ENCODE assay signal across 10 mouse cellular contexts in the genomic region with DNA sequence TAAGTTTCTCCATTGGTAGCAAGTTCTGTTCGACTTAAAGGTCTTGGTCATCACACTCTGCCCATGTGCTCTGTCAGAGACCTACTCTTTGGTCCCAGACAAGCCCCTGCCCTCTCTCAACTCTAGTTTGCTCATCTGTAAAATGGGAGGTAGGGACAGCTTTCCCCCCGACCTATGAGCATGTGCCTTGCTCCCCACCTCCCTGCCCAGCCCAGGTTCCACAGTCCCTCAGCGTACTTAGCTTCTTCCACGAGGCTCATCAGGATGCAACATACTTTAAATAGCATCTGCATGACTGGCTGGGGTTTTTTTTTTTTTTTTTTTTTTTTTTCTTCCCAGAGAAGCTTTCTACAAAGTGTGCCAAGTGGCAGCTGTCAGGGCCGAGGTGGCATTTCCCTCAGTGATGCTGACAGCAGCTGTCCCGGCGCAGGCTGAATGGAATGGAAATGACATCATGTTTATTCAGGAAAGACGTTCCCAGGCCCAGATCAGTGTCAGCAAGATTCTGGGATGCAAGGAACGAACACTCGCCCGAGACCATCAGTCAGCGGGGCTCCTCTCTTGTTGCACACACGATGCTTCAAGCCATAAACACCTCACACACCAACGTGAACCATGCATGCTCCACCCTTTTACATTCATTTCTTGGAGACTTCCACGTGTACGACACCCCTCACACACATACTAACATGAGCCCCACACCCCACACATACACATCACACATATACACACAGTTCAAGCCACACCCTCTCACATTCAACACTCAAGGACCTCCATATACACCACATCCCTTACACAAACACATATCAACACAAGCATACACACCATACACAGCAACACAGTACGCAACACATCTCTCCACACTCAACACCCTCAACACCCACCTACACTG. TPM values are rescaled to one million over a fixed set of nuclear protein-coding genes. Genes with fewer than 3 reads are reported as not detected.
DNase-seq lines count a peak whose midpoint lies in the region; ATAC-seq lines count a peak whose summit lies in the region.
"Had no signal": no experiment of that assay in that cellular context is flagged by ENCODE, and none has a peak within 500 bp of the region (broad histone marks: within the 10 kb centered on the region; RNA-seq: fewer than 3 reads in every experiment).

No protein-coding gene starts in this region.

- intact Hi-C loops in left cerebral cortex, postnatal 36 days (cut with DNase I): no loop called here

- no peaks in the 10 kb centered on the region for H3K27me3 ChIP-seq in forebrain, embryonic 16.5 days (replicated peaks; ENCODE audit: control insufficient read depth, insufficient read depth, low read length)
- no peaks in the 10 kb centered on the region for H3K27me3 ChIP-seq in liver, embryonic 11.5 days (replicated peaks; ENCODE audit: control insufficient read depth, insufficient read depth, low read length)
- H3K27me3 ChIP-seq: intestine, embryonic 15.5 days had no signal

- peak; percentile 90 for ATAC-seq in forebrain, embryonic 16.5 days
- no peak; the same call in 1 of the 2 replicates for ATAC-seq in liver, embryonic 11.5 days (replicated peaks; ENCODE audit: low FRiP score)
- ATAC-seq in inflammation-experienced regulatory T-cells, adult 6 months: no peak
- ATAC-seq: intestine, embryonic 15.5 days had no signal

- no peaks in the 10 kb centered on the region for H3K36me3 ChIP-seq in forebrain, embryonic 16.5 days (ENCODE audit: control insufficient read depth, insufficient read depth)
- H3K36me3 ChIP-seq in liver, embryonic 11.5 days (ENCODE audit: control insufficient read depth, insufficient read depth, low read length): no peaks in the 10 kb centered on the region
- H3K36me3 ChIP-seq: intestine, embryonic 15.5 days had no signal

- 35% methylated on average over 17 of the region's 17 CpGs for WGBS in forebrain, embryonic 16.5 days
- 66% methylated on average over 17 of the region's 17 CpGs for WGBS in liver, embryonic 11.5 days

- no peak overlapping the region for H3K4me3 ChIP-seq in forebrain, embryonic 16.5 days (replicated peaks; ENCODE audit: low read length)
- no peak overlapping the region for H3K4me3 ChIP-seq in liver, embryonic 11.5 days (ENCODE audit: low read depth, low read length)
- H3K4me3 ChIP-seq: intestine, embryonic 15.5 days had no signal

- 0 out of 2 replicates have a peak overlapping the region, but pooled peaks have one; percentile 22 for H3K27ac ChIP-seq in forebrain, embryonic 16.5 days (ENCODE audit: low read length)
- H3K27ac ChIP-seq in liver, embryonic 11.5 days (ENCODE audit: low read depth, low read length): no peak overlapping the region
- H3K27ac ChIP-seq: intestine, embryonic 15.5 days; liver, embryonic 14.5 days had no signal

- H3K9me3 ChIP-seq in forebrain, embryonic 16.5 days (ENCODE audit: control insufficient read depth, low read length): no peaks in the 10 kb centered on the region
- H3K9me3 ChIP-seq in liver, embryonic 11.5 days (ENCODE audit: control insufficient read depth, low read length): no peaks in the 10 kb centered on the region
- H3K9me3 ChIP-seq: intestine, embryonic 15.5 days had no signal

- H3K9ac ChIP-seq in forebrain, embryonic 16.5 days (replicated peaks; ENCODE audit: low read depth, low read length): no peak overlapping the region
- no peak overlapping the region for H3K9ac ChIP-seq in liver, embryonic 11.5 days (ENCODE audit: low read depth, low read length)
- H3K9ac ChIP-seq: intestine, embryonic 15.5 days; liver, embryonic 14.5 days had no signal

- peaks cover 8% of the 10 kb centered on the region for H3K4me1 ChIP-seq in forebrain, embryonic 16.5 days (replicated peaks; ENCODE audit: control insufficient read depth, insufficient read depth, low read length)
- no peaks in the 10 kb centered on the region for H3K4me1 ChIP-seq in liver, embryonic 11.5 days (replicated peaks; ENCODE audit: control insufficient read depth, insufficient read depth, low read length)
- H3K4me1 ChIP-seq: intestine, embryonic 15.5 days had no signal

- H3K4me2 ChIP-seq in forebrain, embryonic 16.5 days (ENCODE audit: low read length): no peak overlapping the region
- no peak overlapping the region for H3K4me2 ChIP-seq in liver, embryonic 11.5 days
- H3K4me2 ChIP-seq: intestine, embryonic 15.5 days had no signal

- peak; percentile 34 to 51 for DNase-seq in left cerebral cortex, adult 18-20 months (ENCODE audit: low spot score in 2 of 2)
- no peak for DNase-seq in left cerebral cortex, adult 11 months (ENCODE audit: low spot score)
- DNase-seq in left cerebral cortex, postnatal 36 days (ENCODE audit: low spot score in 2 of 2): peak; percentile 37 to 47
- DNase-seq in right cerebral cortex, postnatal 14 days: peak; percentile 60
- DNase-seq in kidney, adult 9 months: no peak
- no peak for DNase-seq in liver, embryonic 11.5 days (ENCODE audit: low spot score)

RNA-seq across cellular contexts. Expression of a gene that starts 56.1 kb away (rescaled TPM):
- 10 to 100 TPM; 82.2 to 89.2 TPM for total RNA-seq in left cerebral cortex, adult 18-20 months (2021)
- polyA plus RNA-seq in forebrain, embryonic 16.5 days (2015; fragmentation: Nextera tagmentation; extraction: Ambion mirVana): 69.7 and 90.4 TPM in 2 replicates
- 10 to 100 TPM; 76.7 to 79.0 TPM for total RNA-seq in left cerebral cortex, postnatal 36 days (2021)
- 10.5 and 11.0 TPM in 2 replicates for polyA plus RNA-seq in liver, embryonic 11.5 days (2014; fragmentation: Nextera tagmentation; extraction: Ambion mirVana)
- polyA plus RNA-seq in inflammation-experienced regulatory T-cells, adult 6 months (2017; shearing (Covaris generic)): under 1 TPM in 1 of 3 experiments, not detected in 2; 0.13 TPM

Comparison
In these comparisons a context has a peak if more than half of its experiments do, and no peak if none do; other contexts are left out.
1. DNase-seq: peak in left cerebral cortex, adult 18-20 months (2 of 2), left cerebral cortex, postnatal 36 days (2 of 2) and right cerebral cortex, postnatal 14 days (single experiment); none in left cerebral cortex, adult 11 months (single experiment), kidney, adult 9 months (single experiment) and liver, embryonic 11.5 days (single experiment).
2. RNA of a gene that starts 56.1 kb away (polyA plus RNA-seq): 69.7 to 90.4 TPM in forebrain, embryonic 16.5 days and 10.5 to 11.0 TPM in liver, embryonic 11.5 days; 0.13 TPM in inflammation-experienced regulatory T-cells, adult 6 months; every median in the first group is over 10 times any median in the second.